Mouse (Mus musculus) erythroblast, embryonic 14.5 days (primary cell): ENCODE data around the gene Chrnb1.

Experiments used
- GATA1 ChIP-seq: IDR thresholded peaks from 2 replicates; pipeline ENCODE4 v1.6.1; 2012; ENCODE audit warnings: low read length, inconsistent platforms, mixed read lengths
- TAL1 ChIP-seq: IDR thresholded peaks from 3 replicates; pipeline ENCODE4 v1.6.1; 2012; ENCODE audit warnings: low read length, inconsistent platforms, mixed read lengths

- no peak for TF ChIP-seq GATA1
- TF ChIP-seq TAL1 = no peak
Measured at GRCm38 (mm10) chr11:69816520-69816919, 20.8 kb upstream of the Chrnb1 start.
